Comparison of ENCODE assay signal across 15 mouse cellular contexts in the genomic region with DNA sequence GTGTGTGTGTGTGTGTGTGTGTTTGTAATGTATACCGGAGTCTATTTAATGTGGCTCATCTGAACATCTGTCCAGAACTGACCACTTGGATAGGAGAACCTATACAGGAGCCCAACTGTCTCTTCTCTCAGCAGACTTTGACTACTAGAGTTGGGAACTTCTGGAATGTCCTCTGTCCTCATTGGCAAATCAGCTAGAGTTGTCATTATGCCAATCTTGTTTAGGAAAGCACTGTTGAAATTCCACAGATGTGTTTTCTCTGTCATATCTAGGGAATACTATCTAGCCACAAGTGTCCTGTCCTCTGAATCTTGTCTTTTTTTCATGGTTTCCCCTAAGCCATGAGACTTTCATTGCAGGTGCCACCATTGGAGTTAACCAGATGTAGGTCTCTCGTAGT.
"Had no signal": no experiment of that assay in that cellular context is flagged by ENCODE, and none has a peak within 500 bp of the region (broad histone marks: within the 10 kb centered on the region; RNA-seq: fewer than 3 reads in every experiment).

No protein-coding gene starts in this region.

- H3K4me1 ChIP-seq: neural tube, embryonic 15.5 days; stomach, embryonic 15.5 days had no signal

- H3K4me3 ChIP-seq: neural tube, embryonic 15.5 days; stomach, embryonic 15.5 days had no signal

- H3K9ac ChIP-seq: neural tube, embryonic 15.5 days; stomach, embryonic 15.5 days had no signal

- DNase-seq: retina, postnatal 1 day; right cerebral cortex, adult 18-20 months; right cerebral cortex, postnatal 14 days; right cerebral cortex, postnatal 25 days; right cerebral cortex, postnatal 4 days; spleen, adult 18-20 months; thymus, adult 18-20 months; thymus, adult 2 months; thymus, postnatal 14 days; thymus, postnatal 25 days; thymus, postnatal 36 days; thymus, postnatal 4 days had no signal

- H3K9me3 ChIP-seq: neural tube, embryonic 15.5 days; stomach, embryonic 15.5 days had no signal

- H3K27me3 ChIP-seq: neural tube, embryonic 15.5 days; stomach, embryonic 15.5 days had no signal

- H3K4me2 ChIP-seq: neural tube, embryonic 15.5 days; stomach, embryonic 15.5 days had no signal

- H3K36me3 ChIP-seq: neural tube, embryonic 15.5 days; stomach, embryonic 15.5 days had no signal

- H3K27ac ChIP-seq: neural tube, embryonic 15.5 days; stomach, embryonic 15.5 days; stomach, postnatal 0 days had no signal
